Comparison of ENCODE assay signal across 15 mouse cellular contexts in the genomic region with DNA sequence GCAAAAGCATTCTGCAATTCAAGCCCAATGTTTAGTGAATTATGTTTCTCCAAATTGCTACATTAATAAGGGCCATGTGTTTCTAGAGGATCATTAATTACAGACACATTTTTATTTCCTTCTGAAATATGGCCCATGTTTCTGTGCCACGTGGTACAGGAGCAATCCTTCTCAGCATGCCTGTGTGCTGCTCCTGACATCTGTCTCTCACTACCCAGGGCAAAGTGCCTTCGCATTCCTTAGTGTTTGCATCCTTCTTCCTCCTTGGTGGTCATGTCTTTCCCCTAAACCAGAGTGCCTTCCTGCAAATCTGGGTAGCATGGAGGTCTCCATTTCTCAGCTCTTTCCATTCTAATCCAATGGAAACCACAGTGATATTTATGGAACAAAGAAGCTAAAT.
"Had no signal": no experiment of that assay in that cellular context is flagged by ENCODE, and none has a peak within 500 bp of the region (broad histone marks: within the 10 kb centered on the region; RNA-seq: fewer than 3 reads in every experiment).

No protein-coding gene starts in this region.

- H3K4me3 ChIP-seq: megakaryocyte, embryonic 14.5 days; midbrain, embryonic 10.5 days; midbrain, embryonic 12.5 days; myocyte; neural tube, embryonic 13.5 days had no signal

- H3K4me1 ChIP-seq: megakaryocyte, embryonic 14.5 days; midbrain, embryonic 10.5 days; midbrain, embryonic 12.5 days; neural tube, embryonic 13.5 days had no signal

- H3K27me3 ChIP-seq: midbrain, embryonic 12.5 days; neural tube, embryonic 13.5 days had no signal

- H3K4me2 ChIP-seq: lung, embryonic 14.5 days; midbrain, embryonic 12.5 days; neural tube, embryonic 13.5 days had no signal

- H3K9ac ChIP-seq: lung, embryonic 14.5 days; midbrain, embryonic 12.5 days; neural tube, embryonic 13.5 days had no signal

- H3K9me3 ChIP-seq: megakaryocyte, embryonic 14.5 days; midbrain, embryonic 10.5 days; midbrain, embryonic 12.5 days; neural tube, embryonic 13.5 days had no signal

- H3K27ac ChIP-seq: macrophage; midbrain, embryonic 10.5 days; midbrain, embryonic 12.5 days; neural tube, embryonic 13.5 days had no signal

- ATAC-seq: midbrain, embryonic 16.5 days had no signal

- H3K36me3 ChIP-seq: midbrain, embryonic 10.5 days; midbrain, embryonic 12.5 days; neural tube, embryonic 13.5 days had no signal

- DNase-seq: lung, adult 18-20 months; lung, embryonic 14.5 days; lung, postnatal 10 days; midbrain, embryonic 14.5 days; right cerebral cortex, postnatal 14 days; thymus, adult 18-20 months; thymus, postnatal 14 days; thymus, postnatal 36 days had no signal
